Mouse (Mus musculus): ENCODE measurements around the gene Dmrtc1c1. TPM values are rescaled to one million over a fixed set of nuclear protein-coding genes. Genes with fewer than 3 reads are reported as not detected.
"Not testable (repeated sequence)": the region's sequence is repeated elsewhere in the genome, so short reads cannot be mapped to it uniquely, and the experiment has no call there.

The Dmrtc1c1 gene
- total RNA-seq (2021) = not detected
- not detected in 2 replicates for polyA plus RNA-seq (2012; rRNA removed)
- long read RNA-seq = 0 reads

DNA sequence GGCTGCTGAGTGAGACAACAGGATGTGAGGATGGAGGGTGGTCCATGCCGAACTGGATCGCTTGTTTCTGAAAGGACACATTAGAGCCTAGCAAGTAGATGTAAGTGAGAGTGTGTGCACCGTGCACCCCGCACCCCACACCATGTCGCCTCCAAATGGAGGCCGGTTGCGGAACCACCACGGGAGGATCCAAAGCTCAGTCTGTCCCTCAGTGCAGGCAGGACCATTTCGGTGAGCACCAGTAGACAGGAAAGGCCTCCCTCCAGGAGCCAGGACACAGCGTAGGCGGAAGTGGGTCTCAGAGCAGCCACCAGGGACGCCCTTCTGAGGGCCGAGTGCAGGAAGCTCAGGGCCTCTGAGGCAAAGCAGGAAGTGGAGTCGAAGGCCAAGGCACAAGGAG lies at the start of gene Dmrtc1c1:
Gene Dmrtc1c1, plus strand, starts transcription at position 301 of the 400 bp plus-strand sequence.
- DNase-seq = not testable (repeated sequence)

GRCm38 (mm10) chrX:102765878-102766277 lies 36.9 kb upstream of the Dmrtc1c1 start:
- no peak for DNase-seq

- no peak for DNase-seq
These were observed 9.5 kb downstream of the Dmrtc1c1 start for GRCm38 (mm10) chrX:102812311-102812710.

DNA sequence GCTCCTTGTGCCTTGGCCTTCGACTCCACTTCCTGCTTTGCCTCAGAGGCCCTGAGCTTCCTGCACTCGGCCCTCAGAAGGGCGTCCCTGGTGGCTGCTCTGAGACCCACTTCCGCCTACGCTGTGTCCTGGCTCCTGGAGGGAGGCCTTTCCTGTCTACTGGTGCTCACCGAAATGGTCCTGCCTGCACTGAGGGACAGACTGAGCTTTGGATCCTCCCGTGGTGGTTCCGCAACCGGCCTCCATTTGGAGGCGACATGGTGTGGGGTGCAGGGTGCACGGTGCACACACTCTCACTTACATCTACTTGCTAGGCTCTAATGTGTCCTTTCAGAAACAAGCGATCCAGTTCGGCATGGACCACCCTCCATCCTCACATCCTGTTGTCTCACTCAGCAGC lies 51.8 kb downstream of the Dmrtc1c1 start, which contains the start of gene Dmrtc1c2:
Gene Dmrtc1c2, minus strand, starts transcription at position 101 of the 400 bp plus-strand sequence.
- DNase-seq = not testable (repeated sequence)

Other genes starting within 250 kb of the Dmrtc1c1 start
- gene Phka1, start 158.7 kb upstream of the Dmrtc1c1 start, total RNA-seq (2021) = 10 to 100 TPM; 15.2 to 15.5 TPM
- gene Phka1, start 158.7 kb upstream of the Dmrtc1c1 start, polyA plus RNA-seq (2012; rRNA removed) = 5.5 and 5.9 TPM in 2 replicates
- not detected for gene Gm3880, start 116.0 kb upstream of the Dmrtc1c1 start, total RNA-seq (2021)
- gene Gm3880, start 116.0 kb upstream of the Dmrtc1c1 start, polyA plus RNA-seq (2012; rRNA removed) = not detected in 2 replicates
- gene Gm9112, start 95.3 kb upstream of the Dmrtc1c1 start, total RNA-seq (2021) = not detected
- not detected in 2 replicates for gene Gm9112, start 95.3 kb upstream of the Dmrtc1c1 start, polyA plus RNA-seq (2012; rRNA removed)
- gene Dmrtc1b, start 95.1 kb upstream of the Dmrtc1c1 start, total RNA-seq (2021) = not detected
- gene Dmrtc1b, start 95.1 kb upstream of the Dmrtc1c1 start, polyA plus RNA-seq (2012; rRNA removed) = not detected in 2 replicates
- not detected for gene Dmrtc1c2, start 51.7 kb downstream of the Dmrtc1c1 start, total RNA-seq (2021)
- gene Dmrtc1c2, start 51.7 kb downstream of the Dmrtc1c1 start, polyA plus RNA-seq (2012; rRNA removed) = not detected in 2 replicates
- gene 1700031F05Rik, start 65.0 kb downstream of the Dmrtc1c1 start, total RNA-seq (2021) = not detected
- gene 1700031F05Rik, start 65.0 kb downstream of the Dmrtc1c1 start, polyA plus RNA-seq (2012; rRNA removed) = not detected in 2 replicates
- gene Dmrtc1a, start 105.7 kb downstream of the Dmrtc1c1 start, total RNA-seq (2021) = not detected
- gene Dmrtc1a, start 105.7 kb downstream of the Dmrtc1c1 start, polyA plus RNA-seq (2012; rRNA removed) = 0.40 and 0.89 TPM in 2 replicates
- not detected for gene 1700011M02Rik, start 105.9 kb downstream of the Dmrtc1c1 start, total RNA-seq (2021)
- not detected in 2 replicates for gene 1700011M02Rik, start 105.9 kb downstream of the Dmrtc1c1 start, polyA plus RNA-seq (2012; rRNA removed)
- not detected for gene 1700018G05Rik, start 125.4 kb downstream of the Dmrtc1c1 start, total RNA-seq (2021)
- gene 1700018G05Rik, start 125.4 kb downstream of the Dmrtc1c1 start, polyA plus RNA-seq (2012; rRNA removed) = not detected in 2 replicates

Measured in adrenal gland, adult 2 months (tissue).